Mouse (Mus musculus) G1E (cell line): Measurements from ENCODE around the gene Adarb2.

Source experiments
- CTCF ChIP-seq: IDR thresholded peaks from 2 replicates; pipeline ENCODE4 v1.5.1; 2012; ENCODE audit warnings: low read depth, low read length, inconsistent platforms, mixed read lengths
- GATA1 ChIP-seq: IDR thresholded peaks from 2 replicates; pipeline ENCODE4 v1.6.1; 2012; ENCODE audit warnings: borderline replicate concordance, low read length, inconsistent platforms, mixed read lengths
- GATA2 ChIP-seq: IDR thresholded peaks from 2 replicates; pipeline ENCODE4 v1.6.1; 2012; ENCODE audit warnings: low read depth, low read length, inconsistent platforms, borderline replicate concordance
- POLR2AphosphoS5 ChIP-seq: IDR thresholded peaks from 2 replicates; pipeline ENCODE4 v1.6.1; 2012; ENCODE audit warnings: low read depth, low read length, inconsistent platforms; ENCODE audit not compliant: insufficient replicate concordance
- TAL1 ChIP-seq: conservative IDR thresholded peaks from 2 replicates; pipeline ENCODE4 v1.6.1; 2012; ENCODE audit warnings: low read depth, low read length, inconsistent platforms, mixed read lengths

- no peak for TF ChIP-seq TAL1
- TF ChIP-seq GATA1 = no peak
- no peak for TF ChIP-seq CTCF
- TF ChIP-seq POLR2AphosphoS5 = no peak
- no peak for TF ChIP-seq GATA2
Observed at GRCm38 (mm10) chr13:8698451-8698850, 495.8 kb downstream of the Adarb2 start.
